Mouse (Mus musculus) heart, postnatal 0 days (tissue): ENCODE measurements at regions not wholly inside any gene's neighbourhood (a gene's known extent, or its start where the extent isn't known, plus 50 kb on each side); places are given as distances from the start of the nearest gene placed in this dataset.

Source experiments
- CTCF ChIP-seq: IDR thresholded peaks from 2 replicates; pipeline ENCODE4 v1.5.1; 2016; ENCODE audit warnings: antibody characterized with exemption, control low read depth, low read depth
- EP300 ChIP-seq: IDR thresholded peaks from 2 replicates; pipeline ENCODE4 v1.6.1; 2016; ENCODE audit warnings: antibody characterized with exemption, low read depth

DNA sequence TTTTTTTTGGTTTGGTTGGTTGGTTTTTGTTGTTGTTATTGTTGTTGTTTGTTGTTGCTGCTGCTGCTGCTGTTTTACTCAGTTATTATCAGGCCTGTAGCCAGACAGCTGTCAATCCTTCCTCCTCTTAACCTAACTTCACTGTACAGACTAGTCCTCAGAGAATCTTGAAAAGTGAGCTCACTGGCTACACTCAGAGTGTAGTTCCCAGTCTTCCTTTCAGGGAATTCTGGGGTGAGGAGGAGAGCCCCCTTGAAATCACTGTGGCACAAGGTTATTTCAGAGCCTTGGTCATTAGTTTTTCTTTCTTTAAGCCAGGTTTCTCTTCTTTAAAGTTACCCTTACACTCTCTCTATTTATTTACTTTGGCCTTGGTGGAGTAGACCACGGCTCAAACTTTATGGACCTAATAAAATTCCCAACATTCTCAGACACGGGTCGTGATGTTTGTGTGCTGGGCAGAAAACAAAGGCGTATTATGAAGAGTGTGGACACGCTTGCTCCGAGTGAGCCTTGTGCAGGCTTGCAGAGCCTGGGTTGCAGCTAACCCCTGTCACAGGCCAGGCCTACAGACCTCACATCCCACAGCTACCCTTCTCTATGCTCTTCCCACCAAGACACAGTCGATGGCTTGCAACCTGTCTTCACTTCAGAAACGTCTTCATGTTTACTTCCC lies 156.9 kb upstream of the Sfrp2 start:
- TF ChIP-seq CTCF (no peak), EP300 (no peak)
